Mouse (Mus musculus): ENCODE measurements around the gene Syngr2.
"Not testable (repeated sequence)": the region's sequence is repeated elsewhere in the genome, so short reads cannot be mapped to it uniquely, and the experiment has no call there.

Syngr2 gene

GRCm38 (mm10) chr11:117806781-117807180, 2.7 kb upstream of the Syngr2 start:
- DNase-seq (ENCODE audit: extremely low spot score, low read depth, low spot score): no peak

- no peak for DNase-seq (ENCODE audit: extremely low spot score, low read depth, low spot score)
Measured at GRCm38 (mm10) chr11:117810401-117811046, 1.1 kb downstream of the Syngr2 start.

- DNase-seq (ENCODE audit: extremely low spot score, low read depth, low spot score): no peak
Measured at GRCm38 (mm10) chr11:117813867-117814266, 4.4 kb downstream of the Syngr2 start.

- DNase-seq (ENCODE audit: extremely low spot score, low read depth, low spot score): no peak
Measured at GRCm38 (mm10) chr11:117814704-117815366, 5.4 kb downstream of the Syngr2 start.

- not testable (repeated sequence) for DNase-seq (ENCODE audit: extremely low spot score, low read depth, low spot score)
Measured at GRCm38 (mm10) chr11:117815850-117816249, 6.4 kb downstream of the Syngr2 start.

- DNase-seq (ENCODE audit: extremely low spot score, low read depth, low spot score): no peak
Measured at GRCm38 (mm10) chr11:117816389-117816996, 7.0 kb downstream of the Syngr2 start.

GRCm38 (mm10) chr11:117819095-117819494, 9.6 kb downstream of the Syngr2 start:
- DNase-seq (ENCODE audit: extremely low spot score, low read depth, low spot score): no peak

- DNase-seq (ENCODE audit: extremely low spot score, low read depth, low spot score): no peak
Measured at GRCm38 (mm10) chr11:117820173-117820572, 10.7 kb downstream of the Syngr2 start.

GRCm38 (mm10) chr11:117821868-117822267, 12.4 kb downstream of the Syngr2 start:
- no peak for DNase-seq (ENCODE audit: extremely low spot score, low read depth, low spot score)

GRCm38 (mm10) chr11:117822728-117823241, 13.3 kb downstream of the Syngr2 start:
- no peak for DNase-seq (ENCODE audit: extremely low spot score, low read depth, low spot score)

GRCm38 (mm10) chr11:117823411-117823810, 13.9 kb downstream of the Syngr2 start:
- no peak for DNase-seq (ENCODE audit: extremely low spot score, low read depth, low spot score)

- no peak for DNase-seq (ENCODE audit: extremely low spot score, low read depth, low spot score)
Measured at GRCm38 (mm10) chr11:117824060-117824969, 14.8 kb downstream of the Syngr2 start.

- peak; percentile 71 for DNase-seq (ENCODE audit: extremely low spot score, low read depth, low spot score)
Measured at GRCm38 (mm10) chr11:117825333-117826101, 16.0 kb downstream of the Syngr2 start, which contains the start of the genes Afmid and Tk1. Gene Afmid (plus strand): TSS chr11:117825924. Gene Tk1 (minus strand): TSS chr11:117826092.

- DNase-seq (ENCODE audit: extremely low spot score, low read depth, low spot score): no peak
Measured at GRCm38 (mm10) chr11:117826164-117826563, 16.7 kb downstream of the Syngr2 start.

- DNase-seq (ENCODE audit: extremely low spot score, low read depth, low spot score): no peak
Measured at GRCm38 (mm10) chr11:117826916-117827315, 17.4 kb downstream of the Syngr2 start.

- DNase-seq (ENCODE audit: extremely low spot score, low read depth, low spot score): no peak
Measured at GRCm38 (mm10) chr11:117827386-117827785, 17.9 kb downstream of the Syngr2 start.

GRCm38 (mm10) chr11:117828149-117828887, 18.9 kb downstream of the Syngr2 start:
- DNase-seq (ENCODE audit: extremely low spot score, low read depth, low spot score): no peak

GRCm38 (mm10) chr11:117828888-117829604, 19.6 kb downstream of the Syngr2 start:
- DNase-seq (ENCODE audit: extremely low spot score, low read depth, low spot score): no peak

Measured in hindlimb bud, embryonic 11.5 days (tissue).